Mouse (Mus musculus) cortical plate, adult 2 months (tissue): ENCODE results near the gene Cdk10. TPM values are rescaled to one million over a fixed set of nuclear protein-coding genes. Genes with fewer than 3 reads are reported as not detected.
"Not testable (repeated sequence)": the region's sequence is repeated elsewhere in the genome, so short reads cannot be mapped to it uniquely, and the experiment has no call there.

Experiments
- H3K27ac ChIP-seq: fragments of 200-500 bp; 2 replicates; pipeline ENCODE4 v1.5.1; 2012; ENCODE audit warnings: low read length, control low read depth, inconsistent platforms; ENCODE audit not compliant: insufficient read depth
- H3K4me1 ChIP-seq: fragments of 200-500 bp; 2 replicates; pipeline ENCODE4 v1.6.1; 2011; ENCODE audit warnings: low read length; ENCODE audit not compliant: control insufficient read depth, insufficient read depth
- H3K4me3 ChIP-seq: fragments of 200-500 bp; 2 replicates; pipeline ENCODE4 v1.5.1; 2011; ENCODE audit warnings: mild to moderate bottlenecking, low read length, control low read depth; ENCODE audit not compliant: insufficient read depth
- CTCF ChIP-seq: fragments of 200-500 bp; IDR thresholded peaks from 2 replicates; pipeline ENCODE4 v1.5.1; 2011; ENCODE audit warnings: mild to moderate bottlenecking, control low read depth, low read length; ENCODE audit not compliant: insufficient read depth; ENCODE audit errors: extremely low read depth
- POLR2A ChIP-seq: fragments of 200-500 bp; IDR thresholded peaks from 2 replicates; pipeline ENCODE4 v1.6.1; 2011; ENCODE audit warnings: mild to moderate bottlenecking, low read length, control low read depth; ENCODE audit not compliant: insufficient read depth; ENCODE audit errors: extremely low read depth
- polyA plus RNA-seq: library from polyadenylated mRNA; depleted of rRNA; stranded (reverse); fragments of >200 nt; gene quantifications from 2 replicates; pipeline ENCODE4 v1.2.3, GENCODE M21; 2012; rRNA removed

Gene Cdk10
- polyA plus RNA-seq, 1 experiment = 165 TPM

GRCm38 (mm10) chr8:123257114-123257513 is 32.5 kb downstream of the Cdk10 start:
- no peak overlapping the region for H3K4me3 ChIP-seq
- no peak for TF ChIP-seq CTCF
- TF ChIP-seq POLR2A = no peak; the same call in 1 of the 2 replicates
- peak overlapping the region; percentile 89 for H3K27ac ChIP-seq
- peaks cover 8% of the 10 kb centered on the region for H3K4me1 ChIP-seq

DNA sequence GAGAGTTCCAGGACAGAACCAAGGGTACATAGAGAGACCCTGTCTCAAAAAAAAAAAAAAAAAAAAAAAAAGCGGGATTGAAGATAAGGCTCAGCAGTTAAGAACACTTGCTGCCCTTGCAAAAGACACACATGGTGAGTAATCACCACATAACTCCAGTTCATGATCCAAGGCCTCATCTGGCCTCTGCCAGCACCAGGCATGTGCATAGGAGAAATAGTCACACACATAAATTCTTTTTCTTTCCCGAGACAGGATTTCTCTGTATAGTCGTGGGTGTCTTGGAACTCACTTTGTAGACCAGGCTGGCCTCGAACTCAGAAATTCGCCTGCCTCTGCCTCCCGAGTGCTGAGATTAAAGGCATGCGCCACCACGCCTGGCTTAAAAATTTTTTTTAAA is 33.0 kb downstream of the Cdk10 start:
- H3K4me1 ChIP-seq, H3K4me3 ChIP-seq: not testable (repeated sequence)
- peak overlapping the region; percentile 69 for H3K27ac ChIP-seq

GRCm38 (mm10) chr8:123267926-123268656 is 43.4 kb downstream of the Cdk10 start:
- H3K4me1 ChIP-seq = no peaks in the 10 kb centered on the region
- TF ChIP-seq POLR2A (no peak), CTCF (no peak)
- H3K27ac ChIP-seq = no peak overlapping the region
- no peak overlapping the region for H3K4me3 ChIP-seq

DNA sequence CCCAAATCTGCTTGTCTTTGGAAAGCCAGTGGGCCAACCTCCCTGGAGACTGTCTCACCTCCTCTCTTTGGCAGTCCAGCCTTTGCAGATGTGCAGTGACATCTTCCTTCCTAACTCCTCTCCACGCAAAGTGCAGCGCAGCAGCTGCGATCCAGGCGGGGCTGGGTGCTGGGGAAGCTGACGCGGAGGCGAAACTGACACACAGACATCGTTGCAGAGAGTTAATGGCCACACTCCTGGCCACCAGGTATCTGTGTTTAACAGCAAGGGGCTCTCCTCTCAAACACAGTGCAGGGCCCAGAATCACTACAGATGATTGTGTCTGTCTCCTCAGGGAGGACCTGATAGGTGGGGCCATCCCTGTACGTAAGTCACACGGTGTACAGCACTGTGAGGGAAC is 46.5 kb downstream of the Cdk10 start:
- H3K27ac ChIP-seq = no peak overlapping the region
- TF ChIP-seq CTCF (no peak), POLR2A (no peak)
- H3K4me3 ChIP-seq = no peak overlapping the region
- no peaks in the 10 kb centered on the region for H3K4me1 ChIP-seq

GRCm38 (mm10) chr8:123271901-123272300 is 47.3 kb downstream of the Cdk10 start:
- TF ChIP-seq POLR2A (no peak), CTCF (no peak)
- H3K27ac ChIP-seq = no peak overlapping the region
- no peak overlapping the region for H3K4me3 ChIP-seq
- H3K4me1 ChIP-seq = no peaks in the 10 kb centered on the region

DNA sequence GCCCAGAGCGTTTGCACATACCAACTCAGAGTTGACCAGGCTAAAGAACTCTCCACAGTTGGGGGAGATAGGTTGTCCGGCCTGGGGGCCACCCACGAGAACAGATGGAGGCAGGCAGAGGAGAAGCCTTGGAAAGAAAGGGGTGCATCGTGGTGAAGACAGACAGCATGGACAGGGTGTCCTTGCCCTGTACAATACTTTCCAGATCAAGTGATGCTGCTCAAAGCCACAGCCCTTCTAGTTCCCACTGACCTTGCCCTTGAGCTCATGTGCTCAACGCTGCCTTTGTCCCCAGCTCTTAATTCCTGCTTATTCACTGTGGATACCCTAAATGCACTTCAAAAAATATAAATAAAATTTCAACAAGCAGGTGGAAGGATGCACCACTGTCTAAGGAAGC is 49.8 kb downstream of the Cdk10 start:
- no peaks in the 10 kb centered on the region for H3K4me1 ChIP-seq
- no peak overlapping the region for H3K4me3 ChIP-seq
- no peak for TF ChIP-seq POLR2A
- no peak for TF ChIP-seq CTCF
- H3K27ac ChIP-seq = no peak overlapping the region

GRCm38 (mm10) chr8:123275096-123275495 is 50.5 kb downstream of the Cdk10 start:
- Histone ChIP-seq H3K27ac (no peak overlapping the region), H3K4me1 (no peaks in the 10 kb centered on the region), H3K4me3 (no peak overlapping the region)
- TF ChIP-seq POLR2A (no peak), CTCF (no peak)

- TF ChIP-seq POLR2A = no peak
- TF ChIP-seq CTCF = no peak
- H3K4me1 ChIP-seq = no peaks in the 10 kb centered on the region
- H3K4me3 ChIP-seq = no peak overlapping the region
- no peak overlapping the region for H3K27ac ChIP-seq
Measured at GRCm38 (mm10) chr8:123278445-123278844, 53.8 kb downstream of the Cdk10 start.

GRCm38 (mm10) chr8:123279828-123280227 is 55.2 kb downstream of the Cdk10 start:
- no peak overlapping the region for H3K27ac ChIP-seq
- no peaks in the 10 kb centered on the region for H3K4me1 ChIP-seq
- TF ChIP-seq POLR2A (no peak), CTCF (no peak)
- no peak overlapping the region for H3K4me3 ChIP-seq

DNA sequence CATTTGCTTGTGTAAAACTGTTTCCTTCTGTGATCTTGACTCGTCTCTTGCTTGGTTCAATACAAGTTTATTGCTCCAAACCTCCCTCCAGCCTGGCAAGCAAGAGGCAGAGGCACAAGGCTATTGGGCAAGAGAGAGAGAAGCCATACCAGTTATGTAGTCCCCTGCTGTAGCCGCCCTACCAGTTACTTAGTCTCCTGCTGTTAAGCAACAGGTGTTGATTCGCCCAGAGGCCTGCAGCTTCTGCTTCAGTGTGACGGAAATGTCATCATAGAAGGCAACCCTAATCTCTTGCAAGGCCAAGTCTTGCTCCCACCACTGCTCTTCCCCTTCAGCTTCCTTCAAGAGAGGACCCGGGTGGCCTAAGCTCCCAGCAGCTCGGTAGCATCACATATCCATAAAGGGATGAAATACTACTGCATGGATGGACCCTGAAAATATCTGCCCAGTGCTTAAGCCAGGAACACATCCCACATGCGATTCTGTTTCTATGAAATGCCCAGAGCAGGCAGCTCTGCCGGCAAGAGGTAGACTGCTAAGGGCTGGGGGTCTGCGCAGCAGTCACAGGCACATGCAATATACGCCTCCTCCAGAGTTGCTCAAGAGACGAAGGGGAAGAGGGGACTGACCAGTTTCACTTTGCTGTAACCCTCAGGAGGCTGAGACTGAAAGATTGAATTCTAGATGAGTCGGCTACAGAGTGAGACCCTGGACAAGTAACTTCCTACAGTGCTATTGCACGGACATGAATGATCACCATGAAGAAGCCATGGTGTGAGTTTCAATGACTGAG is 55.9 kb downstream of the Cdk10 start:
- H3K27ac ChIP-seq = no peak overlapping the region
- H3K4me1 ChIP-seq = no peaks in the 10 kb centered on the region
- TF ChIP-seq CTCF (no peak), POLR2A (no peak)
- no peak overlapping the region for H3K4me3 ChIP-seq

Other genes starting within 250 kb of the Cdk10 start
- gene Ankrd11, start 182.6 kb upstream of the Cdk10 start, polyA plus RNA-seq = 99.7 and 106 TPM in 2 replicates
- gene Spg7, start 161.9 kb upstream of the Cdk10 start, polyA plus RNA-seq = 76.9 and 93.5 TPM in 2 replicates
- 1,008 and 1,076 TPM in 2 replicates for gene Rpl13, start 122.5 kb upstream of the Cdk10 start, polyA plus RNA-seq
- gene Cpne7, start 107.5 kb upstream of the Cdk10 start, polyA plus RNA-seq = 72.5 and 108 TPM in 2 replicates
- gene Sult5a1, start 66.5 kb upstream of the Cdk10 start, polyA plus RNA-seq = 0.10 and 0.87 TPM in 2 replicates
- not detected in 2 replicates for gene Dpep1, start 38.6 kb upstream of the Cdk10 start, polyA plus RNA-seq
- gene Chmp1a, start 12.1 kb upstream of the Cdk10 start, polyA plus RNA-seq = 126 and 130 TPM in 2 replicates
- 8.4 and 9.7 TPM in 2 replicates for gene Spata33, start 12.0 kb upstream of the Cdk10 start, polyA plus RNA-seq
- 59.6 and 69.8 TPM in 2 replicates for gene Spata2l, start 11.4 kb downstream of the Cdk10 start, polyA plus RNA-seq
- 28.4 and 30.9 TPM in 2 replicates for gene Zfp276, start 29.4 kb downstream of the Cdk10 start, polyA plus RNA-seq
- gene Vps9d1, start 29.5 kb downstream of the Cdk10 start, polyA plus RNA-seq = 111 and 112 TPM in 2 replicates
- gene Fanca, start 93.7 kb downstream of the Cdk10 start, polyA plus RNA-seq = 3.9 and 4.8 TPM in 2 replicates
- 18.2 and 18.9 TPM in 2 replicates for gene Spire2, start 107.9 kb downstream of the Cdk10 start, polyA plus RNA-seq
- 659 and 685 TPM in 2 replicates for gene Tcf25, start 148.9 kb downstream of the Cdk10 start, polyA plus RNA-seq
- 0.02 and 0.06 TPM in 2 replicates for gene Mc1r, start 182.3 kb downstream of the Cdk10 start, polyA plus RNA-seq
- gene Tubb3, start 186.6 kb downstream of the Cdk10 start, polyA plus RNA-seq = 491 and 518 TPM in 2 replicates
- 42.8 and 43.2 TPM in 2 replicates for gene Def8, start 198.7 kb downstream of the Cdk10 start, polyA plus RNA-seq